In the genomic region with DNA sequence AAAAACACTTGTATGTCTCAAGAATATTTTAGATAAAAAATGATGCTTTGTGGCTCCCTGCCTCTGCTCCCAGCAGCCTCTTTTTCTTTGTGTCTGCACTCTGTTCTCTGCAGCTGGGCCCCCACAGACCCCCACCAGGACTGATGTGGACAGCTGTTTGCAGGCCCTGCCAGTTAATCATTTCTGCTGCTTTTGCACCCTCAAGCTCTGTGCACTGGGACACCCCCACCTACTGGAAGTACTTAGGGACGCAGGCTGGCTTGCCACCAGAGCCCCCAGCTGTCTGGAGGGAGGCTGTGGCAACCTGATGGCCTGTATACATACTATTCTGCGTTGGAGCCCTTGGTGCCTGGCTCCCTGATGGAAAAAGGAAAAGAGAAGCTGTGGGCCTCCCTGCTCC, we compare ENCODE assay signal across 8 mouse cellular contexts. TPM values are rescaled to one million over a fixed set of nuclear protein-coding genes. Genes with fewer than 3 reads are reported as not detected.
DNase-seq lines count a peak whose midpoint lies in the region; ATAC-seq and TF ChIP-seq lines count a peak whose summit lies in the region.

No protein-coding gene starts in this region.

- no peak for ATAC-seq in hindbrain, embryonic 16.5 days
- ATAC-seq in midbrain, embryonic 13.5 days, result peak; percentile 38

- peak; percentile 39 for DNase-seq in adrenal gland, postnatal 10 days
- no peak for DNase-seq in adrenal gland, postnatal 25 days
- peak; percentile 50 for DNase-seq in thymus, postnatal 4 days
- DNase-seq in thymus, adult 2 months, result no peak
- no peak for DNase-seq in spleen, postnatal 4 days (ENCODE audit: low spot score in 2 of 2)
- no peak for DNase-seq in left cerebral cortex, adult 18-20 months (ENCODE audit: low spot score in 2 of 2)

- 38% methylated on average over 2 of the region's 2 CpGs for WGBS in thymus, adult 2 months
- WGBS in hindbrain, embryonic 16.5 days, result 6% methylated on average over 2 of the region's 2 CpGs
- WGBS in midbrain, embryonic 13.5 days, result 17% methylated on average over 2 of the region's 2 CpGs

- H3K27ac ChIP-seq in thymus, adult 2 months (ENCODE audit: control insufficient read depth, insufficient read depth, low read length), result no peak overlapping the region
- H3K27ac ChIP-seq in hindbrain, embryonic 16.5 days (ENCODE audit: low read depth, low read length), result peak overlapping the region; percentile 46; the same call in 1 of the 2 replicates
- H3K27ac ChIP-seq in midbrain, embryonic 13.5 days, result no peak overlapping the region

- peak overlapping the region; percentile 9; the same call in 1 of the 2 replicates for H3K9ac ChIP-seq in hindbrain, embryonic 16.5 days (ENCODE audit: low read depth, low read length)
- no peak overlapping the region for H3K9ac ChIP-seq in midbrain, embryonic 13.5 days (replicated peaks)

- H3K4me3 ChIP-seq in thymus, adult 2 months (ENCODE audit: control insufficient read depth, insufficient read depth, low read length), result no peak overlapping the region
- H3K4me3 ChIP-seq in hindbrain, embryonic 16.5 days (ENCODE audit: low read length), result no peak overlapping the region
- H3K4me3 ChIP-seq in midbrain, embryonic 13.5 days (replicated peaks), result no peak overlapping the region

- H3K9me3 ChIP-seq in hindbrain, embryonic 16.5 days (ENCODE audit: control insufficient read depth, low read length), result no peaks in the 10 kb centered on the region
- H3K9me3 ChIP-seq in midbrain, embryonic 13.5 days, result no peaks in the 10 kb centered on the region

- TF ChIP-seq CTCF in thymus, adult 2 months (IDR thresholded peaks at IDR 0.05; ENCODE audit: borderline replicate concordance, control insufficient read depth, extremely low read depth, insufficient read depth, low read length, poor library complexity), result no peak

- TF ChIP-seq POLR2A in thymus, adult 2 months (IDR thresholded peaks at IDR 0.05; ENCODE audit: control insufficient read depth, extremely low read depth, insufficient read depth, low read length, poor library complexity), result no peak

- no peaks in the 10 kb centered on the region for H3K4me1 ChIP-seq in thymus, adult 2 months (replicated peaks; ENCODE audit: control insufficient read depth, insufficient read depth, low read length)
- H3K4me1 ChIP-seq in hindbrain, embryonic 16.5 days (ENCODE audit: control insufficient read depth, insufficient read depth, low read depth, low read length), result peaks cover 34% of the 10 kb centered on the region
- H3K4me1 ChIP-seq in midbrain, embryonic 13.5 days (replicated peaks), result peaks cover 51% of the 10 kb centered on the region

- H3K36me3 ChIP-seq in thymus, adult 2 months (ENCODE audit: control insufficient read depth, insufficient read depth, low read length), result no peaks in the 10 kb centered on the region
- no peaks in the 10 kb centered on the region for H3K36me3 ChIP-seq in hindbrain, embryonic 16.5 days (ENCODE audit: control insufficient read depth, insufficient read depth, low read length)
- no peaks in the 10 kb centered on the region for H3K36me3 ChIP-seq in midbrain, embryonic 13.5 days

- H3K4me2 ChIP-seq in hindbrain, embryonic 16.5 days (ENCODE audit: low read length), result peak overlapping the region; percentile 24
- no peak overlapping the region for H3K4me2 ChIP-seq in midbrain, embryonic 13.5 days (replicated peaks)

- H3K27me3 ChIP-seq in thymus, adult 2 months (ENCODE audit: control insufficient read depth, insufficient read depth, low read length), result no peaks in the 10 kb centered on the region
- no peaks in the 10 kb centered on the region for H3K27me3 ChIP-seq in hindbrain, embryonic 16.5 days (replicated peaks; ENCODE audit: control insufficient read depth, insufficient read depth, low read length)
- H3K27me3 ChIP-seq in midbrain, embryonic 13.5 days, result no peaks in the 10 kb centered on the region

RNA-seq across cellular contexts. Expression of gene Tshz3, which starts 11.3 kb away (rescaled TPM):
- 1 to 10 TPM; 5.1 to 6.1 TPM for total RNA-seq in adrenal gland, postnatal 10 days (2021)
- total RNA-seq in adrenal gland, postnatal 25 days (2021), result 4.2 and 4.7 TPM in 2 replicates
- 0.44 and 0.52 TPM in 2 replicates for polyA plus RNA-seq in thymus, adult 2 months (2012; rRNA removed)
- 26.4 and 33.7 TPM in 2 replicates for polyA plus RNA-seq in hindbrain, embryonic 16.5 days (2015; fragmentation: Nextera tagmentation; extraction: Ambion mirVana)
- polyA plus RNA-seq in midbrain, embryonic 13.5 days (2015; fragmentation: Nextera tagmentation; extraction: Ambion mirVana), result 7.9 and 9.1 TPM in 2 replicates
- total RNA-seq in left cerebral cortex, adult 18-20 months (2021), result 10 to 100 TPM; 42.9 to 45.6 TPM

Comparison
In these comparisons a context has a peak if more than half of its experiments do, and no peak if none do; other contexts are left out.
1. DNase-seq: peak in adrenal gland, postnatal 10 days (single experiment) and thymus, postnatal 4 days (single experiment); none in adrenal gland, postnatal 25 days (single experiment), thymus, adult 2 months (single experiment), spleen, postnatal 4 days (0 of 2) and left cerebral cortex, adult 18-20 months (0 of 2).